Mouse (Mus musculus) small intestine, adult 2 months (tissue): ENCODE data around the gene Nfatc2ip.

Source experiments
- CTCF ChIP-seq: fragments of 200-500 bp; IDR thresholded peaks from 2 replicates; pipeline ENCODE4 v1.5.1; 2012; ENCODE audit warnings: low read depth, mild to moderate bottlenecking, control low read depth, inconsistent platforms, low read length, moderate library complexity, mixed read lengths; ENCODE audit not compliant: insufficient replicate concordance, insufficient read length; ENCODE audit errors: extremely low read depth
- POLR2A ChIP-seq: fragments of 200-500 bp; IDR thresholded peaks from 2 replicates; pipeline ENCODE4 v1.6.1; 2012; ENCODE audit warnings: low read depth, mild to moderate bottlenecking, control low read depth, inconsistent platforms, low read length, moderate library complexity

GRCm38 (mm10) chr7:126418496-126418895, 22.0 kb upstream of the Nfatc2ip start:
- TF ChIP-seq POLR2A (no peak), CTCF (no peak)
